Mouse (Mus musculus): ENCODE measurements around the gene Ralgds.
A peak's percentile ranks its signal among the peaks of the same experiment; 100 is the strongest.

DNA sequence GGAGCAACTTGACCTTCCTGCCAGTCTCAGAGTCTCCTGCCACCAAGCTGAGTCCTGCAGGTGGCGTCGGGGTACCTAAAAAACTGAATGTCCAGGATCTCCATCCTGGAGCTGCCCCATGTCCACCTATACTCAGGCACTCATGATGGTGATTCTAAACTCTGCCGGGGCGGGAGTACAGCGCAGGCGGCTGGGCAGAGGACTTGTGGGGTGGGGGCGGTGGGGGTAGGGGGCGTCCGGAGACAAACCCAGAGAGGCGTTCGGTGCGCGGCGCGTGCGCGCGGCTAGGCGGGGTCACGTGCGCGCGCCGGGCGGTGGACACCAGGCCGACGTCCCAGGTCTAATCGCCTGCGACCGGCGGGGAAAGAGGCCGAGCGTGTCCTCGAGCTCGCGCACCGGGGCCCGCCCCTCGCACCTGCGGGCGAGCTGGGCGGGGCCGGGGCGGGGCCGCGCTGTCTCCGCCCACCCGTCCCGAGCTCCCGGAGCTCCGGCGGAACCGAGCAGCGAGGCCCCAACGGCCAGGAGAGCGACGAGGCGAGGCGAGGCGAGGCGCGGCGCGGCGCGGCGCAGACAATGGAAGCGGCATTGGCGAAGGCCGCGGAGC lies at the start of gene Ralgds:
- TF ChIP-seq CTCF (IDR thresholded peaks at IDR 0.05; ENCODE audit: extremely low read depth, insufficient read length, insufficient replicate concordance, low read depth, low read length) (0 out of 2 replicates have a peak, but pooled peaks have one; percentile 7), POLR2A (IDR thresholded peaks at IDR 0.05; ENCODE audit: low read depth, low read length) (peak; percentile 34; the same call in 1 of the 2 replicates)
